Mouse (Mus musculus): ENCODE measurements around the gene Rap1gap.
A peak's percentile ranks its signal among the peaks of the same experiment; 100 is the strongest.

The Rap1gap gene

DNA sequence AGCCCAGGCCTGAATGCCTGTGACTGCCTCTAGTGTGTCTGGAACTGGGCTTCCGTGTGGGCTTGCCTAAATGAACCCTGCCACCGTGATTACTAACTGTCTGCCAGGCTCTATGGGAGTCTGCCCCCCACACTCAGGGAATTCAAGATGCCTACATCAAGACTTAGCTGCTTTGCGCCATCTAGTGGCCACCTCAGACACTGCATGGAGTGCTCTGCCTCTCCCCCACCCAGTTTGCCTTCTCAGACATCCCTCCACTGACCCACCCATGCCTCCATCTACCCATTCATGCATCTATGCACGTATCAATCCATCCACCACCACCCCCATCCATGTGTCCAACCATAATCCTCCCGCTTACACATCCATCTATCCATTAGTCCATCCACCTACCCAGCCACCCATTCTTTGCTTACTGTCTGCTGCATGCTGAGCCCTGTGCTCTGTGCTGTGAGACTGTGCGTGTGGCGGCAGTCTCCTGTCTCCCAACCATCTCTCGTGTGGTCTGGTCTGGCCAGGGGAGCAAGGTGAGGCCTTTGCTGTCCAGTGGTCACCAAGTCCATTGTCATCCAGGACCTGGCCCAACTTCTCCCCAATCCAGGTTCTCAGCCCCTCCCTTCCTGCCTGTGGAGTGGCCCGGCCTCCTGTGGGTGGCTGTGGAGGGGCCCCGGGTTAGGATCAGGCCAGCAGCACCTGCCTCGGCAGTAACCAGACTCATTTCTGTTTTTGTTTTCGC lies 58.3 kb downstream of the Rap1gap start:
- peak; percentile 54 for DNase-seq (ENCODE audit: low spot score)

DNA sequence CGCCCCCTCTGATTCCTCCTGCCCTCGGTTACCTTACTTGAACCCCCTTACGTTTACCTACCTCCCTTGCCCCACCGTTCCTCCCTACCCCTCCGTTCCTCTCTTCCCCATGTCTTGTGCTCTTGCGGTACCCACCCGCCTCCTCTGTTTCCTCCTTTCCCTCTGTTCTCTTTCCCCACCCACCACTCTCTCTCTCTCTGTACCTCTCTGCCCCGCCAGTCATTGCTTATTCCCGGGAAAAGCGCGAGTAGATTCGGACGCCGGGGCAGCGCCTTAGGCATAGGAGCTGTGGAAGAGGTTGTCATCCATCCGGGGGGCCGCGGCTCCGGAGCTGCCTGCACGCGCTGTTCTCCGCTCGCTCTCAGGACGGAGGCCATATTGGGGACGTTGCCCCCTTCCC lies 59.0 kb downstream of the Rap1gap start:
- no peak for DNase-seq (ENCODE audit: low spot score)

- peak; percentile 19 for DNase-seq (ENCODE audit: low spot score)
Measured at GRCm38 (mm10) chr4:137724212-137724611, 59.7 kb downstream of the Rap1gap start.

DNA sequence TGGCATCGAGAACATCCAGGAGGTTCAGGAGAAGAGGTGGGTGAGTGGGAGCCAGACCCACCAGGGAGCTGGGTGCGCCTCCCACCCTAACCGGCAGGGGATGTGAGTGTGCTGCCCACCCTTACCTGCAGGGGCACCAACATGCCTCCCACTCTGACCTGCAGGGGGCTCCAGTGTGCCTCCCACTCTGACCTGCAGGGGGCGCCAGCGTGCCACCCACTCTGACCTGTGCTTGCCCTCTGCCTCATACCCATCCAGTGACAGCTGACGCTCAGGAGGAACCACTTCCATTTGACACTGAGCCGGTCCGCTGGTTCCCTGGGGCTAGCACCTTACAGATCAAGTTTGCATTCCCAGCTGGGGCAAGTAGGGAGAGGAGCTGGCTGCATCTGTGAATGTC lies 60.2 kb downstream of the Rap1gap start:
- DNase-seq (ENCODE audit: low spot score), result peak; percentile 64

DNA sequence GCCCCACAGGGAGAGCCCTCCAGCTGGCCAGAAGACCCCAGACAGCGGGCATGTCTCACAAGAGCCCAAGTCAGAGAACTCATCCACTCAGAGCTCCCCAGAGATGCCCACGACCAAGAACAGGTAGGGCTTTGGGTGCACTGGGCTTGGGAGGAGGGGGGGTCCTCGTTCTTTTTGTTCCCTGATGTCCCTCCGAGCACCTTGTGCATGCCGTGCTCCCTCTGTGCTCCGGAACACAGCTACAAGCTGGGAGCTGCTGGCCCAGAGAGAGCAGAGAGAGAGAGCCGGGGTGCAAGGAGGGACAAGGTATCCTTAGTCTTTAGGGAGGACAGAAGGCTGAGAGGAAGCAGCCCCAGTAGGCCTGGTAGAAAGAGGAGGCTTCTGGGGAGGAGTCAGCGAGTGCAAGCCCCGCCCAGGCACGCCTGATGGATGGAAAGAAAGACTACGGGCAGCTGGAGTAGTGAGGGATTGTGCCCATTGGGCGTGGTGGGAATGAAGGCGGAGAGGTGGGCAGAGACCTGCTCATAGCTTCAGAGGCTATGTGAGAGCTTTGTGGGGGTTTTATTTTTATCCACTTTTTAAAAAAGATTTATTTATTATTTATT lies 61.1 kb downstream of the Rap1gap start:
- no peak for DNase-seq (ENCODE audit: low spot score)

- DNase-seq (ENCODE audit: low spot score), result no peak
Measured at GRCm38 (mm10) chr4:137726739-137727505, 62.4 kb downstream of the Rap1gap start.

DNA sequence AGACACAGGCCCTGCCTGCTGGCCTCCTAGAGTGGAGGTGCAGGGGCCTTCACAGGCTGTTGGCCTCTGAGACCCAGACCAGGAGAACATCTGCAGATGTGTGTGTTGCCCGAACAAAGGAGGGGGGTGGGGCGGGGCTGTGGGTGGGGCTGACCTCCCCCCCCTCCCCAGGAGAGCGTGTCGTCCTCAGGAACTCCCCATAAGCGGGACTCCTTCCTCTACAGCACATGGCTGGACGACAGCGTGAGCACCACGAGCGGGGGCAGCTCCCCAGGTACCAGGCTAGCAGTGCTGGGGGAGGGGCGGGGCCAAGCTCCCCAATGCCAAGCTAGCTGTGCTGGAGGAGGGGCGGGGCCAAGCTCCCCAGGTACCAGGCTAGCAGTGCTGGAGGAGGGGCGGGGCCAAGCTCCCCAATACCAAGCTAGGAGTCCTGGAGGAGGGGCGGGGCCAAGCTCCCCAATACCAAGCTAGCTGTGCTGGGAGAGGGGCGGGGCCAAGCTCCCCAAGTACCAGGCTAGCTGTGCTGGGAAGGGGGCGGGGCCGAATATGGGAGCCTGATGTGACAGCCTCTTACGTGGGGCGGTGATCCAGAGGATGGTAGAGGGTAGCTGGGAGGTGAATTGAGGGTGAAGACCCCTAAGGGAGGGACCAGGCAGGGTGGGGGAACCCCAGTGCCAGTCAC lies 63.1 kb downstream of the Rap1gap start:
- DNase-seq (ENCODE audit: low spot score), result no peak

DNA sequence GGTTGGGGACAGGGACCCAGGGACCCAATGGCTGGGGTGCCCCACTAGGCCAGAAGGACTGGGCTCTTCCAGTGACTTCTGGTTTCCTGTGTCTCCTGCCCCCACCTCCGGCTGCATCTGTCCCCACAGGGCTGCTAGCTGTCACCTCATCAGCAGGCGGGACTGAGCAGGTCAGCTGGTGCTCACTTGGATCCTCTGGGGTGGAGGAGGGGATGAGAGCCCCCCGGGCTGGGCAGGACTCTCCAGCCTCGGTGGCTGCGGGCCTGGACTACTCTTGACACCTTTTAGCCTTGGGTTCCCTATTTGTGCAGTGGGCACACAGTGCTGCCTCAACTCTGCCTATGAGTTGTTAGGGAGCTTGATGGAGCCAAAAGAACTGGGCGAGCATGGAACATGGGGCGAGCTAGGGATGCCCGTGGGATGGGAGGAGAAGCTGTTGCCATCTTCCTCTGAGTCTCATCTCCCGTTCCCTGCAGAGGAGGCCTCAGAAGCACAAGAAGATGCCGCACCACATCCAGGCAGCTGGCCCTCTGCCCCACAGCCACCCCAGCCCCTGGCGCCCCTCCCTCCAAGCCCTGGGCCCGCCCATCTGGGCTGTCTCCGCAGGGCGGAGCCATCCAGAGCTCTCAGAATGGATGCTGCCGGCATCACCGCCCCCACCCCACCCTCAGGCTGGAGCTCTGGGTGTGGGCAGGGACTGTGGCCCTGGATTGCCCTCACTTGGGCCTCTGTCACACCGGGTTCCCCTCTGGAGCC lies 64.1 kb downstream of the Rap1gap start:
- DNase-seq (ENCODE audit: low spot score), result no peak

DNA sequence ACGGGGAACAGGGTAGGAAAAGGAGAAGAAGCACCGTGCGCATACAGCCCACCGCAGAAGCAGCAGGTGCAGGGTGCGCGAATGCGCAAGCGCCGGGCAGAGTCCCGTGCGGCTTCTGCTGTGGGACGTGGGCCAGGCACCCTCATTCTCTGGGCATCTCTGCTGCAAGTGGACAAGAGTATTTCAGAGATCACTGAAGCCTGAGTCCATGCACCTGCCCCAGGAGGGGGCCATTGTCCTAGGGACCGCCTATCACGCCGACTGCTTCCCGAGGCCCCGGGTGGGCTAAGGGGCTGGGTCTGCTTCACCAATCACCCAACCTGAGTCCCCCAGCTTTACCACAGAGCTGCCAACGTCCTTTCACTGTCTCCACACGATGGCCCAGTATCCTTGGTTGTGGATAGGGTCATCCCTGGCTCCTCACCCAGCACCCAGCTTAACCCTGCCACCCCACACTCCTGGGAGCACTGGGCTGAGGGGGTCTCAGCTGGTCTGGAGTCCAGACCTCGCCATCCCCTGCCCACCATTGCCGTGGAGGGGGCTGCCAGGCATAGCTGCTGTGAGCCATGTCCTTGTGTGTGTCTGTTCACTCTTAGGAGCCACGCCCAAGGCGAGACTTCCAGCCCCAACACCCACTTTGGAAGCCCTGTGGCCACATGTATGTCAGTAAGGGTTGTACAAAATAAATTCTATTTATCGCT lies 64.8 kb downstream of the Rap1gap start:
- no peak for DNase-seq (ENCODE audit: low spot score)

DNA sequence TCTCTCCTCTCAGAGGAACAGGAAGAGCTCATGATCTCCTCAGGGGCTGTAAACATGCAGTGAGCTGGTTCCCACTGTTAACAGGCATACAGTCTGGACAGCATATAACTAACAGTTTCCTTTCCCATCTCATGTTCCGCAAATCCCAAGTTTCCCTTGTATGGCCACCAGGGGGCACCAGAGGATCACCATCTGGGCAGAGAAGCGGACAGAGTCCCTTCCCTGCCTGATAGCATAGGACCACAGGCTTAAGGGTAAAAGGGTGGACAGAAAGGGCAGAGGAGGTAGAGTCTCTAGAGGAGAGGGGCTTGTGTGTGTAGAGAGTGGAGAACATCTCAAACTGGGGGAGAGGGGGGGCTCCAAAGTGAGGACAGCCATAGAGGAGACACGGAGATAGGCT lies 65.6 kb downstream of the Rap1gap start:
- DNase-seq (ENCODE audit: low spot score), result peak; percentile 66

- no peak for DNase-seq (ENCODE audit: low spot score)
Measured at GRCm38 (mm10) chr4:137730757-137731156, 66.2 kb downstream of the Rap1gap start.

DNA sequence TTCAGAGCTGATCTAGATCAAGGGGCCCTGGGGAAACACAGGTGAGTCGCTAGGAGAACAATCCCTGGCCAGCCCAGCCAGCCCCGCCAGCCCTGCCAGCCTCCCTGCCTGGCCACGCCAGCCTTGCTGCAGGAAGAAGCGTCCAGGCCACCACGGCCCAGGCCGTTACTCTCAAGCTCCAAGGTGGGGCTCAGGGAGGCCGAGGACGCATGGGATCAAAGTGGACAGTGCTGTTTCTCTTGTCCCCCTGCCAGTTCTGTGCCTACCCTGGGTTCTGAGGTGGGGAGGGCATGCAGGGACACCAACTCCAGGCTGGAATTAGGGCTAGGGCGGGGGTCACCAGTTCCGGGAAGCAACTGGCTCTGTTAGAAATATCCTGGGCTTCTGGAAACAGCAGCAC lies 67.4 kb downstream of the Rap1gap start:
- DNase-seq (ENCODE audit: low spot score), result no peak

- no peak for DNase-seq (ENCODE audit: low spot score)
Measured at GRCm38 (mm10) chr4:137732361-137732760, 67.8 kb downstream of the Rap1gap start.

DNA sequence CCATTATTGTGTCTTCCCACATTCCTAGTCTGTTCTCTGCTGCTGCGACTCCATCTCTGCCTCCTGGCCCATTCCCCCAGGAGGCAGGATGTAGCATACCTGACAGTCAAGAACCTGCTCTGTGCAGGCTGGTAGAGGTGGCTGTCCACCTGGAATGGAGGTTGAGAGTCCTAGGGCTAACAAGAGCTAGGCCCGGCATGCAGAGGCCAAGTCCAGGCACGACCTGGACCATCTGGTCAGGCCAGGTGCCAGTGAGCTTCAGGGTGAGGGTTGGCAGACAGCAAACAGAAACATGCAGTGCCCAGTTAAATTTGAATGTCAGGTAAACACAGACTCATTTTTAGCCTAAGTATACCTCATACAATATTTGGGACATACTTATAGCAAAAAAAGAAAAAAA lies 68.4 kb downstream of the Rap1gap start:
- no peak for DNase-seq (ENCODE audit: low spot score)

GRCm38 (mm10) chr4:137733459-137733858 lies 68.9 kb downstream of the Rap1gap start:
- no peak for DNase-seq (ENCODE audit: low spot score)

DNA sequence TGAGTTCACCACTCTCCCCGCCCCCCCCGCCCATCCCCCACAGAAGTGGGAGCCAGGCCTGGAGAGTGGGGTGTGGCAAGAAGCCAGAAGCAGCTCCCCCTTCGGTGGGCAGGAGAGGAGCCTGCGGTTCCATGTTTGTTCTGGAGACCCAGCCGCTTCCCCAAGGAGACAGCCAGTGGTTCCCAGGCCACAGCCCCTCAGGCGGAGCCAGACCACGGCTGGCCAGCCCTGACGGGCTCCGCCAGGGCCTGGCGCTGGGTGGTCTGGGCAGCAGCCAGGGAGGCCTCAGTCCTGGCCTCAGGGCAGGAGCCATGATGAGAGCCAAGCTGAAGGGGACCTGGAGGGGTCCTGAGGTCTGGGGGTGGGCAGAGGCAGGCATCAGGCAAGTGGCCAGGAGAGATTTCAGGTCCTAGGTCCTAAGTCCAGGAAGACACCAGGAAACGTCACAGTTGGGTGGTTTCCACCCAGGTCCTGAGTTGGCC lies 71.7 kb downstream of the Rap1gap start:
- DNase-seq (ENCODE audit: low spot score), result no peak

- no peak for DNase-seq (ENCODE audit: low spot score)
Measured at GRCm38 (mm10) chr4:137737760-137738159, 73.2 kb downstream of the Rap1gap start.

GRCm38 (mm10) chr4:137739151-137739923 lies 74.8 kb downstream of the Rap1gap start:
- no peak for DNase-seq (ENCODE audit: low spot score)

- no peak for DNase-seq (ENCODE audit: low spot score)
Measured at GRCm38 (mm10) chr4:137740350-137740749, 75.8 kb downstream of the Rap1gap start.

- no peak for DNase-seq (ENCODE audit: low spot score)
Measured at GRCm38 (mm10) chr4:137743791-137744190, 79.3 kb downstream of the Rap1gap start.

Measured in spleen, adult 12 weeks (tissue).